Mouse (Mus musculus) heart, adult 2 months (tissue): ENCODE measurements around the gene Anxa11.

Experiments used
- CTCF ChIP-seq: fragments of 200-600 bp; IDR thresholded peaks from 2 replicates; pipeline ENCODE4 v1.8.1; 2022; ENCODE audit warnings: antibody characterized with exemption, mild to moderate bottlenecking, moderate library complexity
- POLR2A ChIP-seq: fragments of 200-500 bp; IDR thresholded peaks from 2 replicates; pipeline ENCODE4 v1.6.1; 2011; ENCODE audit warnings: mild to moderate bottlenecking, low read depth, low read length, control low read depth; ENCODE audit not compliant: insufficient read depth

DNA sequence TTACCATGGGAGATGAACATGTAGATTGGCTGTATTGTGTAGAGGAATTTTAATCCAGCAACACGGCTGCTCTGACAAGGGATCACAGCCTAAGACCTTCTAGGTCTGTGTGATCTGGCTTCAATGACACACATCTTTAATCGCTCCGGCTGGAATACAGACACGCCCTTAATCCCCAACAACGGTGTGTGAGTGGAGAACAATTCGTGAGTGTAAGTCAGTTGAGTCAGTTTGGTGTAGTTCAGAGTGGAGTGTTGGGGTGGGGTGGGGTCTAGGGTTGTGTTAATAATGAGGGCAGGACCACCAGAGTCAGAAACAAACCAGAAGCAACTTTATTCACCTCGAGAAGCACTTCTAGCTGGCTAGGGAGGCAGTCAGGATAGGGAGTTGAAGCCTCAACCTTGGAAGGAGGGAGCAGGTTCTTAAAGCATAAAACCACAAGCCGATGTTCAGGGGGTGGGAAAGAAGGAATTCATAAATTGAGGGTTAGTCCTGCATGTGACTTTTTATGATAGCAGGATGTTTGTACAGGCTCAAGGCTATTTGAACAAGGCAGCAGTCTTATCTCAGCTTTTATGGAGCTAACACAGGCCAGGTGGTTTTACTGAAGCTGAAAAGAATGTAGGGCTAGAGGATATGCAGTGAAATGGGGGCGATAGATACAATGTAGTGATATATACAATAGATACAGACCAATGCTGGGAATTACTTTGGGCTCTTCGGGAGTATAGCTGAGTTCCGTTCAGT lies 15.9 kb upstream of the Anxa11 start:
- no peak for TF ChIP-seq CTCF
- TF ChIP-seq POLR2A = no peak
